Mouse (Mus musculus): ENCODE measurements around the gene Hps3. TPM values are rescaled to one million over a fixed set of nuclear protein-coding genes. Genes with fewer than 3 reads are reported as not detected.
"Not testable (repeated sequence)": the region's sequence is repeated elsewhere in the genome, so short reads cannot be mapped to it uniquely, and the experiment has no call there.

Hps3 gene
- polyA plus RNA-seq, 1 experiment from 2014 or later, result 11.7 TPM

DNA sequence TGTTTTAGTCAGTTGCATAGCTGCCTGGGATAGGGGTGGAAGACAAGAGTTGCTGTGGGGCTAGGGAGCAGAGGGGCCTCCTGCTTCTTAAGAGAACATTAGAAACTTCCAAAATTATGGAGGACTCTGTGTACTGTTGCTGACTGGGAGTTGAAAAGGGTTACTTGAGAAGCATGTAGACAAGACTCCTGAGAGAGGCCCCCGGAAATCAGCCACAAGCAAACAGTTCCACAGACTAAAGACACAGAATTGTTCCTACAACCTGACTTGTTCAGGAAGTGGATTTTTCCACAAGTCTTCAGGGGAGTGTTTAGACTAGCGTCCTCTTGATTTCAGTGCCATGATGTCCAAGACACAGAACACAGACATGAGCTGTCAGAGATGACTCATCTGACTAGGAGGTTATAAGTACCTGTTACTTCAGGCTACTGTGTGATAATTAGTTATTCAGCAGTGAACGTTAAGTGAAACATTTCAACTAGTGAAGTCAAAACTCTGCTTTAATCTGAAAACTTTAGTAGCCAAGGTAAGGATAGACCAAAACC is 74.5 kb downstream of the Hps3 start:
- 85% methylated on average over 3 of the region's 3 CpGs for WGBS
- H3K27ac ChIP-seq, result 0 out of 2 replicates have a peak overlapping the region, but pooled peaks have one; percentile 25
- H3K4me3 ChIP-seq, result no peak overlapping the region
- no peaks in the 10 kb centered on the region for H3K9me3 ChIP-seq
- no peaks in the 10 kb centered on the region for H3K36me3 ChIP-seq (replicated peaks)
- H3K4me1 ChIP-seq, result peaks cover 34% of the 10 kb centered on the region
- H3K27me3 ChIP-seq (ENCODE audit: poor library complexity, severe bottlenecking), result no peaks in the 10 kb centered on the region
- DNase-seq (ENCODE audit: extremely low spot score, low spot score), result no peak

DNA sequence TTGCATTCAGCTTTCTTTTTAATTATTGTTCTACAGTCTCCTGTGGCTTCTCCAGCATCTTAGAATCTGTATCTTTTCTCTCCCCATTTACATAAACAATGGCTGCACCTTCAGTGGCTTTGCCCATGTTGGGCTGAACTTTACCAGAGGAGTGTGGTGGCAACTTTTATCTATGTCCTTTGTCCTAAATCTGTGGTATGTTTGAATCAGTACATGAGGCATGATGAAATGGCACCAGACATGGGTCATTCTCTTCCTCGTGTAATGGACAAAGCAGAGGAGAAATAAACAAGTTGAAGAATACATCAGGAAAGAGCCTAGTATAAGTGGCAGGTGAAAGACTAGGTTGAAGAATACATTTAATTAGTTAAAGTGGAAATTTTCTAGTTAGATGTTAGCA is 76.1 kb downstream of the Hps3 start:
- no peaks in the 10 kb centered on the region for H3K36me3 ChIP-seq (replicated peaks)
- 0 out of 2 replicates have a peak overlapping the region, but pooled peaks have one; percentile 11 for H3K27ac ChIP-seq
- no peak overlapping the region for H3K4me3 ChIP-seq
- WGBS, result 79% methylated on average over 1 of the region's 1 CpGs
- H3K27me3 ChIP-seq (ENCODE audit: poor library complexity, severe bottlenecking), result no peaks in the 10 kb centered on the region
- no peak for DNase-seq (ENCODE audit: extremely low spot score, low spot score)
- H3K9me3 ChIP-seq, result no peaks in the 10 kb centered on the region
- H3K4me1 ChIP-seq, result peaks cover 50% of the 10 kb centered on the region

DNA sequence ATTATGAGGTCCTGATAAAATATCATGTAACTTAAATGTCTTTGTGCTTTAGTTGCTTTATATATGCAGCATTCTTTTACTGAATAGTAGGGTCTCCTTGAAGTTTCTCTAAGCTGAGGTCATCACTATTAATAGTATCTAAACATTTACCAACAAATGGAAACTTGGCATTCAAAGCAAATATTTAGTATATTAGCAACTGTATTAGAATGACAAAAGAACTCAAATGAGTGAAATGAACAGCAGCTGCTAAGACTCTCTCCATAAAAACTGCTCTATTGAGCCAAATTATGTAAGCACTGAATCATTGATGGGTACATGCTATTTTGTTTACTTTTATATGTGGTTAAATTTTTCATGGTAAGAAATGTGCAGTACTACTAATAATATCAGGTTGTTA is 77.1 kb downstream of the Hps3 start:
- DNase-seq (ENCODE audit: extremely low spot score, low spot score), result no peak
- H3K4me1 ChIP-seq, result peaks cover 60% of the 10 kb centered on the region
- peak overlapping the region; percentile 58; the same call in 1 of the 2 replicates for H3K27ac ChIP-seq
- H3K4me3 ChIP-seq, result 0 out of 2 replicates have a peak overlapping the region, but pooled peaks have one; percentile 2
- H3K36me3 ChIP-seq (replicated peaks), result no peaks in the 10 kb centered on the region
- H3K27me3 ChIP-seq (ENCODE audit: poor library complexity, severe bottlenecking), result no peaks in the 10 kb centered on the region
- H3K9me3 ChIP-seq, result no peaks in the 10 kb centered on the region

DNA sequence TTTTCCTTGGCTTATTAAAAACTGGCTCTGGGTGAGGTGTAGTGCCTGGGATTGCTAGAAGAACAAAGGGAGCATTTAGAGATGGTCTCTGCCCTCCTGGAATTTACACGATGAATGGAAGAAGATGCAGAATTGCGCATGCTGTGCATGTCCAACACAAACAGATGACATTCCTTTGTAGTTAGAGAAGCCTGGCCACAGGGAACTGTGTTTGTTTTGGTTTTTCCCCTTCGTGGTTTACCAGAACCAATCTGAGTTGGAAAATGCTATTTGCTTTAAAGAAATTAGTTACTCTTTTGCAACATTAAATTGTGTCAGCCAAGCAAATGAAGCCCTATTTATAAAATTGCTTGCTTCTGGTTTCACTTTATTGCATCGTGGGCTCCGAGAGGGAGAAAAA is 78.2 kb downstream of the Hps3 start, which contains the start of gene Cp:
Cp (plus strand) TSS at position 170 of the 400 bp plus-strand sequence.
- Histone ChIP-seq H3K4me3 (peak within 1 kb of the TSS; percentile 10), H3K36me3 (replicated peaks) (no peaks in the 10 kb centered on the region), H3K27ac (peak within 1 kb of the TSS; percentile 58), H3K9me3 (no peaks in the 10 kb centered on the region), H3K27me3 (ENCODE audit: poor library complexity, severe bottlenecking) (no peaks in the 10 kb centered on the region), H3K4me1 (peaks cover 64% of the 10 kb centered on the region)
- no peak for DNase-seq (ENCODE audit: extremely low spot score, low spot score)
- WGBS, result 36% methylated on average over 5 of the region's 5 CpGs

DNA sequence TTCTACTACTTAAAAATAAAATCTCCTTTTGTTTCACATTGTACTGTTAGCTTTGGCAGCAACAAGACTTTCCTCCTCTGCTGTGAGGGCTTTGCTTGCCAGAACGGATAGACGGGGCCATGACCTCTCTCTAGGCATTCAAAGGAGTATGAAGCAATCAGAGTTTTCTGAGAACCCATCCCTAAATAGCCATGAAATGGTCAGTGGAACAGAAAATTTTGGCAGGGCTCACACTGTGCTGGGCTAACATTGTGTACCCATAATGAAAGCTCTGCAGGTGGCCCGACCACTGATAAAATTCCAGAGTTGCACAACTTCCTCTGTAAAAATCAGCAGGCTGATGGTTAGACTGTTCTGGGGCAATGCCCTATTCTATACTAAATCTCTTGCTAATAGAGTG is 81.2 kb downstream of the Hps3 start:
- Histone ChIP-seq H3K4me3 (no peak overlapping the region), H3K27ac (no peak overlapping the region), H3K4me1 (peaks cover 48% of the 10 kb centered on the region), H3K27me3 (ENCODE audit: poor library complexity, severe bottlenecking) (no peaks in the 10 kb centered on the region), H3K36me3 (replicated peaks) (no peaks in the 10 kb centered on the region), H3K9me3 (no peaks in the 10 kb centered on the region)
- peak; percentile 27 for DNase-seq (ENCODE audit: extremely low spot score, low spot score)
- 7% methylated on average over 3 of the region's 3 CpGs for WGBS

DNA sequence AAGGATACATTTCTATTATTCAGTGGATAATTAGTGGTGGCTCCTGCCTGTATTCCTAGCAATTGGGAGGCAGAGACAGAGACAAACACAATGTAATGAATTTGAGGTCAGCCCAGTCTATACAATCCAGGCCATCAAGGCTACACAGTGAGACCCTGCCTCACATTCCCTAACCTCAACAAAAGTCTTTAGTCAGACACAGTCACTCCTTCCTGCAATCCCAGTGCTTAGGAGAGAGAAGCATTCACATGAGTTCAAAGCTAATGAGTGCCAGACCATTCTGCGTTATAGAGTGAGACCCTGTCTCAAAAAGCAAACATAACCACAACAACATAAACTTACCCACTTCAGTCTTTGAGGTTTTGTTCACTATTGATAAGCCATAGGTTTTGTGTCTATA is 81.7 kb downstream of the Hps3 start:
- DNase-seq (ENCODE audit: extremely low spot score, low spot score), result no peak
- Histone ChIP-seq H3K27ac (peak overlapping the region; percentile 65), H3K36me3 (replicated peaks) (no peaks in the 10 kb centered on the region), H3K9me3 (no peaks in the 10 kb centered on the region), H3K27me3 (ENCODE audit: poor library complexity, severe bottlenecking) (no peaks in the 10 kb centered on the region), H3K4me3 (no peak overlapping the region), H3K4me1 (peaks cover 43% of the 10 kb centered on the region)
- 10% methylated on average over 1 of the region's 1 CpGs for WGBS

DNA sequence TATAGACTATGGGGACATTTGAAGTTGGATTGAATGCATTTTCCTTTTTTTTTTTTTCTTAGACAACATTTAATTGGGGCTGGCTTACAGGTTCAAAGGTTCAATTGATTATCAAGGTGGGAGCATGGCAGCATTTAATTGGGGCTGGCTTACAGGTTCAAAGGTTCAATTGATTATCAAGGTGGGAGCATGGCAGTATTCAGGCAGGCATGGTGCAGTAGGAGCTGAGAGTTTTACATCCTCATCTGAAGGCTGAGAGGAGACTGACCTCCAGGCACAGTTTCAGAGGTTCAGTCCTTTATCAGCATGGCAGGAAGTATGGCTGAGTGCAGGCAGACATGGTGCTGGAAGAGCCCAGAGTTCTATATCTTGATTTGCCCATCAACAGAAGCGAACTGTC is 85.7 kb downstream of the Hps3 start:
- not testable (repeated sequence) for H3K36me3 ChIP-seq (replicated peaks); H3K4me3 ChIP-seq; H3K27ac ChIP-seq; DNase-seq (ENCODE audit: extremely low spot score, low spot score); H3K9me3 ChIP-seq; H3K27me3 ChIP-seq (ENCODE audit: poor library complexity, severe bottlenecking)
- H3K4me1 ChIP-seq, result peaks cover 18% of the 10 kb centered on the region
- WGBS, result 97% methylated on average over 1 of the region's 1 CpGs

DNA sequence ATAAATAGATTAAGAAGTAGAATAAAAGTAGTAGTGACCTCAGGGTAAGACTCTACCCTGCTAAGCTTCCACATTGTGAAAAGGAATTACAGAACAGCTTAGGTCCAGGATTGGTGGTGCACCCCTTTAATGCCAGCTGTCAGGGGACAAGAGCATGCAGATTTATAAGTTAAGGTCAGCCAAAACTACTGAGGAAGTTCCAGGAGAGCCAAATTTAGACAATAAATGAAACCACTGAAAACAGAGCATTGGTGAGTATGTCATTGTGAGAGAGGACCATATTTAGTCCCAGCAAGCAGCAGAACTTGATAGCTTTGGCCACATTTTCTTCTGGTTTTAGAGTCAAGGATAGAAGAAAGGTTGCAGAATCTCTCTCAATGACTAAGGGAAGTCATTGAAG is 86.6 kb downstream of the Hps3 start:
- Histone ChIP-seq H3K9me3 (no peaks in the 10 kb centered on the region), H3K27ac (no peak overlapping the region), H3K36me3 (replicated peaks) (no peaks in the 10 kb centered on the region), H3K4me1 (peaks cover 9% of the 10 kb centered on the region), H3K4me3 (no peak overlapping the region), H3K27me3 (ENCODE audit: poor library complexity, severe bottlenecking) (no peaks in the 10 kb centered on the region)
- DNase-seq (ENCODE audit: extremely low spot score, low spot score), result no peak

Other genes with a start within 250 kb of the Hps3 start
- 6.4 and 9.0 TPM in 2 replicates for gene Cp, start 78.3 kb downstream of the Hps3 start, polyA plus RNA-seq (2016; fragmentation: Nextera tagmentation; extraction: Ambion mirVana)
- gene Hltf, start 22.5 kb upstream of the Hps3 start, polyA plus RNA-seq (2016; fragmentation: Nextera tagmentation; extraction: Ambion mirVana), result 19.7 and 21.4 TPM in 2 replicates
- 38.6 and 47.0 TPM in 2 replicates for gene Gyg, start 120.0 kb upstream of the Hps3 start, polyA plus RNA-seq (2016; fragmentation: Nextera tagmentation; extraction: Ambion mirVana)
- gene Cpa3, start 206.9 kb upstream of the Hps3 start, polyA plus RNA-seq (2016; fragmentation: Nextera tagmentation; extraction: Ambion mirVana), result not detected in 2 replicates
- not detected in 2 replicates for gene Cpb1, start 240.4 kb upstream of the Hps3 start, polyA plus RNA-seq (2016; fragmentation: Nextera tagmentation; extraction: Ambion mirVana)

Data from forebrain, embryonic 10.5 days (tissue).